Mouse (Mus musculus): ENCODE results near the gene Tet3.

Gene Tet3

DNA sequence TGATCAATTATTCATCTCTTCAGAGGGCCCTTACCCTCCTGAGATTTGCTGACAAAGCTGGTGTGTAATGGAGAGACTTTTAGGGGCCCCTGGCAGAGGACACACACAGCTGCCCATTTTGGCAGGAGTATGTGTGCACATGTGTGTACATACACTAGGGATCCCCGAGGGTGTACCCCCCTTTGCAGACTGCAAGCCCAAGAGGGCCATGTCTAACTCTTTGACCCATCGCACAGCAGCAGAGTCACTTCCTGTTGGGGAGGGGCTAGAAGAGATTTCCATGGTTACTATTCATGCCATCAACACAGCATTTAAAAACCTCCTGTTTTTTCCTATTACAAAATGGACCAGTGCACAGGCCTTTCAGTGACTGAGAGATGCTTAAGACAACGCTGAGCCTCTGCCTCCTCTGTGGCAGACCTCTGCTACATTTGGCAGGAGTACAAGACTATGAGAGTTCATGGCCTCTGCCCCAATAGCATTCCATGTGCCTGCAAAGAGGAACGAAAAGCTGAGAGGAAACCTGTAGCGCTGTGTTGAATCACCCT lies 46.0 kb downstream of the Tet3 start:
- DNase-seq, result no peak

DNA sequence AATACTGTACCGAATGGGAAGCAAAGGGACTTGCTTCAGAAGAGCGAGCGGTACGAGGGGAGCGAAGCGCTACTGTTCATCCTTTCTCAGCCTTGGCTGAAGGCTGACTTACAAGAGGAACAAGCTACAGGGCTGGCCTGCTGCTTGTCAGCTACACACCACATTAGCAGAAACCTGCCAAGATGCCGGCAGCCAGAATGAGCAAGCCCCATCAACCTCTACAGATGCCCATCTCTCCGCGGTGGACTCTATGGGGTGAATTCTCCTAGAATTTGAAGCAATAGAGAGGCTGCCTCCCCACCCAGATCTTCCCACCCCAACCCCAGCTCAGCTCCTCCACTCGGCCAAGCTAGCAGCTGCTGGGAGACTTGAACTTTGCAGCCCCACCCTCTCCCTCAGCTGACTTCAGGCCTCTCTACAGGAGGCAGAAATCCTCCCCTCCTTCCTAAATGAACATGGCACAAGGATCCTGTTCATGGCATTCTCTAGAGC lies 46.5 kb downstream of the Tet3 start:
- no peak for DNase-seq

DNA sequence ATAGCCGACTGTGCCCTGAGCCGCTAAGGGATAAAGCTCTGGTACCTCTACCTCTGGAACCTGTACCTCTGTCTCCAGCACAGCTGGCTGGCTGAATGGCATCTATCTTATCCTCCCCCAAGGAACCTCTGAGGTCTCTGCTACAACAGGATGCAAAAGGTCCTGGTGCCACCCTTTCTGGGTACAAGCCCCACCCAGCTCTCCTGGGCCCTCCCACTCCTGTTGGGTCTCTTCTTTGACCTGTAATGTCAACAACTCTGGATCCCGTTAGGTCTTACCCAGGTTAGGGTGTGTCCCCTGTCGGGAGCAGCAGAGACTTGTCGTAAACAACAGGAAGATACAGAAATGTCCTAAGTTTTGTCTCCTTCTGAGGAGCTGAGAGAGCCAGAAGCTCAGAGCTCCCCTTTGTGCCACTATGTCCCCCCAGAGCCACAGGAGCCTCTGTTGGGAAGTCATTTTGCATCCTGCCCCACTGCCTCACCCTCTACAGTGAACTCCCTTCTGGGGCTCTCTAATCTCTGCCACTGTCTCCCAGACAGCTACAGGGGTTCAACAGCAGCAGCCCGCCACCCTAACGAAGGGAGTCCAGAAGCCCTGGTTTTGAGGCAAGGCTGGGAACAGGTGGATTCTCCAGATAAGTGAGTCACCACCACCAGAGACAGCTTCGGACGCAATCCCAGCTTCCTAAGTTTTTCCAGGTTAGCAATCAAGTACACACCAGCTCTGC lies 47.1 kb downstream of the Tet3 start:
- peak; percentile 65 for DNase-seq

DNA sequence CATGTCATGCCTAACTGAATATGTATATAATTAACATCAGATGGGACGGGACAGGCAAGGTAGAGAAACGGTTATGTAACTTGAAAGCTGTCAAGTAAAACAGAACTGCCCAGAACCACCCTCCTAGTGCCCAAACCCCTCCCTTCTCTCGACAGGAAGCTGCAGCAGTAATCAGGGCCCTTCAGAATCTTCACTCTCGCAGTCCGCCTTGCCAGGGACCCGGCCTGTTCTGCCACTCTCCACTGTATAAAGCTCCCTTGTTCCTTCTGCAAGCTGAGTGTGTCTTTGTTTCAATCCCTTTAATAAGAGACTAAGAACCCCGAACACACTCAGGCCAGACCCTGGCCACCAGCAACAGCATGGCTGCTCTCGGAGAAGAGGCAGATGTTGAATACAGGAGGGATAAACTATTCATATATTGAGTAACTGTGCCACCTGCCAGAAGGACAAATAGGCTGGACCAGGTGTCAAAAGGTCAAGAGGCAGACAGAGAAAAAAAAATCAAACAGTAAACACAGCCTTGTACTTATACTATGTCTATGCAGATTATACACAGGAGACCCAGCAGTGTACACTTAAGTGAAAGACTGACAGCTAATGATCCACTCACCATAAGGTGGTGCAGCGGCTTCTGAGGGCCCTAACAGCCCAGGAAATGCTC lies 48.7 kb downstream of the Tet3 start:
- DNase-seq, result no peak

DNA sequence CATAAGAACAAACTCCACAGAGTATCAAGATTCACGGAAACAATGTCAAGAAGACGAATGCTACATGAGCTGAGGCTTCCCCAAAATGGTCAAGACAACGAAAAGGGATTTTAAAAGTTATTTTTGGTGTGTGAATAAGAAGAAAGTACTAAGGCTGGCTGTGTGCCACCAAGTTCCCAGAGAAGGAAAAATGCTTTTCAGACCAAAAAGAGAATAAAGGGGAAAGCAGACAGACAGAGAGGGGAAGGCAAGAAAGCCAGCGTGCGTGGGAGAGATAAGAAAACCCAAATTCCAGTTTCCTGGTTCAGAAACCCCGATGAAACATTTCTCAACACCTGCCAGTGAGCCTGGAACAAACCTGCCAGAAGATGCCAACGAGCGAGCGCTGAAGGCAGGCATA lies 50.4 kb downstream of the Tet3 start:
- DNase-seq, result no peak

DNA sequence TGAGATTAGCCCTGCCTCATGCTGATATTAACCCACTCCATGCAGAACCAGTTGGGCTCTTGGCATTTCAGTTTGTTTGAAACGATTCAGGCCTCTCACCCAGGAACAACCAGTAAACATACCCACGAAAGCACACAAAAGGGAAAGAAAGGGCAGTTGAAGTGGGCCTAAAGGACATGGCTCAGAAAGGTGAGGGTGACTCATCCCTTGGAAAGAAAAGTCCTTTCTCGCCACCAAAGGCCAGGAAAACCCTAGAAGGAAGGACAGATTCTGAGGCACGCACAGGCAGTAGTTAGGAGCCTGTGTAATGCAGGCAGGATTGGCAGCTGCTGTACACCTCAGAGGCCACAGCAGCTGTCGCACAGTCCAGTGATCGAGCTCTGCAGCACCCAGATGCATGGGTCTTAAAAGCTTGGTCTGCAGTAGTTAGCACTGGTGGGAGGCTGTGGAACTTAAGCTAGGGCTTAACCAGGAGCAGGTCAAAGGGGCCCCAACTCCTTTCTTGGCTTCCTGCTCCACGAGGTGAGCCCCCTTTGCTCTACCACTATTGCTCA lies 53.3 kb downstream of the Tet3 start:
- no peak for DNase-seq

DNA sequence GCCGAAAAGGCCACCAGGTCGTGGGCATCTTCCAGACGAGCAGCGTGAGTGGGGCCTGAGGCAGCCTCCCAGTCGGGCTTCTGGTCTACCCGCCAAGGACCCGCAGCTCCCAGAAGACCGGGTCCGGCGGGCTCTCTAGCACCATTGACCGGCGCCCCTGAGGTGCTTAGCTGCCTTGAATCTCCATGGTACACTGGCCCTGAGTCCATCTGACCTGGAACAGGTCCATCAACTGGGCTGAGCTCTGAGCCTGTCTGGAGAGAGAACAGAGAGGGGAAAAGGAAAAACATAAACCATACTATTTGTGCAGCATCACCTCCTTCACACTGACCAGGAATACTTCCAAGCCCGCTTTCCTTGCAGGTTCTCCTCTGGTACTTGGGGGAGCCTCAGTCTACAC lies 54.3 kb downstream of the Tet3 start:
- DNase-seq, result no peak

DNA sequence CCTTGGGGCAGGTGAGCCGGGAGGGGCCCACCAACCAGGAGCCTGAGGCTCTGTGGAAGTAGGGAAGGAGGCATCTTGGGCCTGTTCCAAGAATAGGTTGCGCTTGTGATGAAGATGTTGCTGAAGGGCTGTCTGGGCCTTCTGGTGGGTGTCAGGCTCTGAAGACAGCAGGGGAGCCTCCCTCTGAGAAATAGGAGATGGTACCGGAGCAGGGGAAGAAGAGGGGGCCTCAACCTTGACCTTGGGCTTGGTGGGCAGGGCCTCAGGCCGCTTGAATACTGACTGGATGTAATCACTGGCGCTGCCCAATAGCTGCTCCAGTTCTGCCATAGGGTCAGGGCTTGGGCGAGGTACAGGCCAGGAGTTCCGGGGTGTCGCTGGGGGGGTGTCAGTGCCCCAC lies 55.4 kb downstream of the Tet3 start:
- no peak for DNase-seq

DNA sequence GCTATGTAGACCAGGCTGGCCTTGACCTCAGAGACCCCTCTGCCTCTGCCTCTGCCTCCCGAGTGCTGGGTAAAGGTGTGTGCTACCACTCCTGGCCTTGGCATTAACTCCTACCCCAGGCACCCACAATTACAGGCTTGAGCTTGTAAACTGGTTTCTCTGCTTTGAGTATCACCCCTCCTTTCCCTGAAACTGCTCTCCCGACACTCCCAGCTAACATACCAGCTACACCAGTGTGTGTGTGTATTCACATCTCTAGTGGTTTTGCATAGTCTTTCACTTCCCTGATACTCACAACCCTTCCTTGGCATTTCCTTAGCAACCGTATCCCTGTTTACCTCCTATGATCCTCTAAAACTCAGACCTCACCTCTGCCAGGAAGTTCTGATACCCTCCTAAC lies 59.1 kb downstream of the Tet3 start:
- DNase-seq, result no peak

DNA sequence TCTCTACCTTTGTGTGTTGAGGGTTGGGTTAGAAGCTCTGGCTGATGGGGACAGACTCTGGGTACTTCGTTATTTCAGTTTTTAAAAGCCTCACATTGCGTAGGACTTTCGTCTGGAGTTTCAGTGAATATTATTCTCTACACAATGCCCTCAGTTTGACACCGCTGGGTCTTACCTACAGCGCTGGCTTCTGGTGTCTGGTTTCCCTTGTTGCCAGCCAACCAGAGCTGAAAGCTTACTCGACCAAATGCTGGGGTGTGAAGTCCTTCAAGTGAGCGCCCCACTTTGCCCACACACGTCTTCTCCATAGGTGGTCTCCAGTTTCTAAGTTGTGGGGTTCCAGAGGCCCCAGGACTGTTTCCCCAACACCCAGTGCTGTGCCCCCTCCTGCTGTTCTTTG lies 61.2 kb downstream of the Tet3 start:
- no peak for DNase-seq

DNA sequence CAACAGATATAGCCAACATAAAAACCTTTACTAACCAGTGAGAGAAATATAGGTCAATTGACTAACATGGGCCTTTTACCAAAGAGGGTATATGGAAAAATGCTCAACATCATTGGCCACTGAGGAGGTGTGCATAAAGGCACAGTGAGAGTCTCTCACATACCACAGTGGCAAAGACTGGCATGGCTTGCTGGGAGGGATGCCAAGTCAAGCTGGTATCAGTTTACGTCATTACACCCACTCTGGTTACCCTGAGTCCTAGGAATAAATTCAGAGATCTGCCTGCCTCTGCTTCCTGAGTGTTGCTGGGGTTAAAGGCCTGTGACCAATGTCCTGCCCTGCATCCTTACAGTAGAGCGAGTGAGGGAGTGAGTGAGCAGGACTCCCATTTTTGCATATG lies 62.2 kb downstream of the Tet3 start:
- DNase-seq, result no peak

DNA sequence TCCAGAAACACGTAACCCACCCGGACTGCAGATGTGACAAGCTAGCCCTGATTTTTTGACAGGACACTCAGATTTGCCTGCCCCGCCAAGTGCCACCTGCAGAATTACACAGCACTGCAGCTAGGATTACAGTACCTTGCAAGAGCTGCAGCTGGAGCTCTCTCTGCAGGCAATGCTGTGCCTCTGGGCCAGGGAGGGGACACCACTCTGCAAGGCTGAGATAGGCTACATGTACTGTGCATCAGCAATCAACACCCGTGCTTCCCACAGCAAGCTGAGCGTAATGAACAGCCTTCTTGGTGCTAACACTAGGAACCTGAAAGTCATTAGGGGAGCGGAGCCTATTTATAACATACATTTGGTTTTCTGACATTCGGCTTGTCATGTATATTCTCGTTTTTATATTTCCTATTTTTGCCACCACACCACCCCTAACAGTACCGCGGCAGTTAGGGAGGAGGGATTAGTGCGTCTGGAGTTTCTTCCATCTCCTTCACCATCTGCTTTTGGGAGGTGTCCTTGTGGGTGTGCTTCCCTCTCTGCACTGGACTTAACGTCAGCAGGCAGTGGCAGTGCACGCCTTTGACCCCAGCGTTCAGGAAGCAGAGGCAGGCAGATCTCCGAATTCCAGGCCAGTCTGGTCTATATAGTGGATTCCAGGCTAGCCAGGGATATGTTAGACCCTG lies 63.2 kb downstream of the Tet3 start:
- DNase-seq, result no peak

DNA sequence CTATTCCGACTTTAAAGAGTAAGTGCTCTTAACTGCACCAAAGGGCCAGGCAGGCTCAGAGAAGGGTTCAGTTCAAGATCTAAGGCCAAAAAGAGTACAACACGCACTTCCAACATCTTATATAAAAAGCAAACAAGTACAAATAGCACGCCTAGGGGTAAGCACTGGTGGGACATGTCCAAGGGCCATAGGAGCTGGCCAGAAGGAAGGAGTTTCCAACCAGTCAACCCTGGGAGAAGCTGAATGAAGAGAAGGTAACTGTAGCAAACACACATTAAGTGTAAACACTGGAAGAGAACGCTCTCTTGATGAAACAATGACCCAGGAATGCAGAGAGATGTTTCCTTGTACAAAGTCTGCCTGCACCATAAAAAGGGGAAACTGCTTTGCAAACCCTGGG lies 64.8 kb downstream of the Tet3 start:
- DNase-seq, result no peak

DNA sequence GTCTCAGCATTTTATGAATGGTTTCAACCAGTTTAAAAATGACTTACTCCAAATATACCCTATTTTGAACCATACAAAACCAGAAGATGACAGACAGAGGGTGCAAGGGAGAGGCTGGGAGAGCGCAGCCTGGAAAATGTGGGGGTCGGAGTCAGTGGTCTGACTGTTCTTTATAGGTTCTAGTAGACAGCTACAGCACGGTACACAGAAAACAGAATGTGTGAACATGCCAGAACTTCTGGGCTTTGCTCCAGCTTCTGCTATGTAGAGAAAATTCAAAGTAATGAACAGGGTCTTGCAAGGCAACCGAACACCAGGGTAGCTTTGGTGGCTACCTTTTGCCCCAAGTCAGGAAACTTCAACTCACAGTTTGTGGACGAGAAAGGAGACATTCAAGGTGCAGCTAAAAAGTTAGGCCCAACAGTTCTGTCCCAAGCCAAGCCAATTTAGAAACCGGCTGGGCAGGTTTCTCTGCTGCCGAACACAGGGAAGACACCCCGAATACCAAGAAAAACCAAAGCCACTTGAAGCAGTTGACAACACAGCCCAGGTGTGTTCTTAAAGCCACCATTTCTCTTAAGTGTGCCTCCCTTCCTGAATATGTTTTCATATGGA lies 66.6 kb downstream of the Tet3 start:
- DNase-seq, result no peak

DNA sequence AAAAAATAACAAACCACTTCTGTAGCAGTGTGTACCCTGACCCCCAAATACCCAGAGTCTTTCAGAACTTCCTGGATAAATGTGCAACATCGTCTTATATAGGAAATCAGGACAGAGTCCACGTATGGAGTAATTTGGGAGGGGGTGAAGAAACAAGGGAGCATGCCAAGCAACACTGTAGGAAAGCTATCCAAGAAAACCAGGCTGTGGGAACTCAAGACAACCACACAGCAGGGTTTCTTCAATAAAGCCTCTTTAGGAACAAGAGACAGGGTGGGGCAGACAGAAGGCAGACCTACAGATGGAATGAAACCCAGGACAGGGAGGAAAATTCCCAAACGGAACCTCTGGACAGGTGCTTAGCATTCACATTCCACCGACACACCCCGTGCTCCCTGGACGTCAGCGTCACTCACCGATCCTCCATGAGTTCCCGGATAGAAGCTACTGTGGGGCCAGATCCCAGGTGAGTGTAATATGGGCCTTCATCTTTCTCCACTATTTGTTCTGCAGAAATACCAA lies 73.3 kb downstream of the Tet3 start:
- no peak for DNase-seq

DNA sequence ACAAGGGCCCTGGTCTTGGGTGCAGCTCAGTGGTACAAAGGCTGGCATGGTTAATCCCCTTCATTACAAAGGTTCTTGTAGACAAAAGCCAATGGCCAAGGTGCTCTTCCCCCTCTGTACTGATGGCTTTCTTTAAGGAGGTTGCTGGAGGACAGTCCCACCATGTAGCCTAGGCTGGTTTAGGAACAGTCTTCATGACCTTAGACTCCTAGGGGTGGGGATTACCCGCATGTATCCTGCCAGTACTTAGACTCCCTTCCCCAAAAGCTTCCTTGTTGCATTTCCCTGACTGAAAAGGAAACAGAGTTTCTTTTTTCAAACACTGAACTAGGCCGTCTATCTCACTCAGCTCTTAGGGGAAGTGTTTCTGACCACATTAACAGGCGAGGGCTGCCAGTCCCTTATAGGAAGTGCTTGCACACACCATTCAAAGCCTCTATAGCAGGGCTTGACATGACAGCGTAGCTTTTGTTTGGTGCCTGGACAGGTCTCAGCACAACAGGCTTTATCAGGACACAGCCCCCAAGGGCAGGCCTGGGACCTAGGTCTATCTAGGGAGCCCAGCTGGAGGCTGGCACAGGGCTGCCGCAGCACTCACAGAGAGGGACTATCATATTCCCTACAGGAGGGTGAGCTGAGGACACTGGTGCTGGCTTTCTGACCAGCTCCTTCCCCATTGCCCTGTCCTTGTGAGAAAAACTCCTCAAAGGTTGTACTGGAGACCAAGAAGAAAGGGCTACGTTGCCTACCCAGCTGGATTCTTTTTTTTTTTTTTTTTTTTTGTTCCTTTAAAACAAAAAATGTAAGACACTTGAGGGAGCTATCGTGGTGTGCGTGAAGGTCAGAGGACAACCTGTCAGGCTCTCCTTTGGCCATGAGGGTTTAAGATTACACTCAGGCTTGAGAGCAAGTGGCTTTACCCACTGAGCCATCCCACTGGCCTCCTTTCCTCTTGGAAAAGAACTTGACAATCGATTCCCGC lies 77.1 kb downstream of the Tet3 start:
- peak; percentile 25 for DNase-seq

DNA sequence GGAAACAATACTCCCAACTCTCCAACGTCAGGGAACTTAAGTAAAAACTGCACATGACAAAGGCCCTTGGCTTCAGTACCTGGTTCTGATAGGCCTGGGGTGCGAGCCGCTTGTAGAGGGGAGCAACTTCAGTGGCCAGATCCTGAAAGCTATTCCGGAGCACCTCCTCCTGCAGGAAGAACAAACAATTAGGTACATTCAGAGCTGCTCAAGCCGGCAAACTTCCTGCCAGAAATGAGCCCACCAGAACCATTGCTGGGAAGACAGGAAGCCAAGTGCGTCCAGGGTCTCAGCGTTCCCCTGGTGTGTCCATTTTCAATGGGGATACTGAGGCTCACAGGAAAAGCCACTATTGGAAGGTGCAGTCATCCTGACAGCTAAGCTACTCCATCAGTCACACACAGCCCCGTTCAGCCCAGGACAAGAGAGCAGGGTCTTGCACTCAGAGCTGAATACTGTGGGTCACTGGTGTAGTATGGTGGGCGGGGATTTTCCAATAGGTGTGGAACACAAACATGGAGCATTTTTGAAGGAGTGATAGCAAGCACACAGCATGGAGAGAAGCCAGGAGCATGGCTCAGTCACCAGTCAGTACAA lies 85.1 kb downstream of the Tet3 start:
- no peak for DNase-seq

DNA sequence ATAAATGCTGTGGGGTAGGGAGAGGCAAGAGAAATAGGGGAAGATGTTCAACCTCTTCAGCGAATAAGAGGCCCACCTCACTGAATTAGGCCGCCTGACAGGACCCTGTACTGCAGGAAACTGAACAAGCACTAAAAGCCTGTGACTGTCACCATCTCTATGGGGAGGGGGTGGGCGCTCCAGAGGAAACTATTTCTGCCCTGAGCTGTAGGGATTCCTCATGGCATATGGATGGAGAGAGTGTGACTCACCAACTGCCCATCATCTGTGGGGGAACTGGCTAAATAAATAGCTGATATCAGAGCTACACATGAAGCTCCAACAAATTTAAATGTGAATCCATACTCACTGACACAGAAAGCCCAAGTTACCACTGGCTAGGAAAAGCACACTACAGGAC lies 87.5 kb downstream of the Tet3 start:
- DNase-seq, result no peak

DNA sequence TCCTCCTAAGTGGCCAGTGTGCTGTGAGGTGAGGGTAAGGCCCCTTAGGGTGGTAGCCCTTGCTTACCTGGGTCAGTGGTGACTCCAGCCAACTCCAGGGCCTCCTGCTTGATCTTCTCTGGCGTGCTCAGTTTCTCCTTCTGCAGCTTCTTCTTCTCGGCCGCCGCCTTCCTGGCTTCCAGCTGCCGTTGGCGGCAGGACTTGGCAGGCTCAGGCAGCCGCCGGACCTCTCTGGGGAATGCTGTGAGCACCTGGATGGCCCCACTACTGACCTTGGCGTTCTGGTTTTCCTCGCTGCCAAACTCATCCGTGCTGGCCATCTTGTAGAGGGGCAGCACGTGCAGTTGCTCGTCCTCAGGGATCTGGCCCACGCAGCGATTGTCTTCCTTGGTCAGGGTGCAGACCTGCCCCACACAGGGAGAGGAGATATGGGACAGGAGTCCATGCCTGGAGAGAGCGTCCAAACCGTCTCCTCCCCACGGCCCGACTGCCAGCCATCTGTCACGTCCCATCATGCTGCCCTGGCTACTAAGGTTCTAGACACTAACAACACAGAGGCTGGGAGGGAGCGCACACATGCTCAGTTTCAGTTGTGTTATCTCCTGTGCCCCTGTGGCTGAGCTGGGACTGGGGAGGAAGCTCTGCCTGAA lies 88.4 kb downstream of the Tet3 start:
- no peak for DNase-seq

DNA sequence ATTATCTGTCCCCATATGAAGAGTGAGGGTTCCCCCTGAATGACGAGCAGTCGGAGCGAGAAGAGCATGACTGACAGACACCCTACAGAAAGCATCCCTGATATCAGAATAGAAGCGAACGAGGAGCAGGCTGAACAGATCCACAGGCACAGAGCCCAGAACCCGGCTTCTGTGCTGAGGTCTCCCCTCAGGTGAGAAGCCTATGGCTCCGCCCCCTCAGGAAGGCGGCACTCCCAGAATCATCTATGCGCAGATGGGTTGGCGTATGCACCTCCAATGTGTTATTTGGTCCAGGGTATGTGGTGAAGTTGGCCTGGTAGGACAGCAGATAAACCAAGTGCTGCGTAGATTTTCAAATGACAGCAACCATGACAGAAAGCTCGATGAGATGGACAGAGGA lies 95.8 kb downstream of the Tet3 start:
- no peak for DNase-seq
